Mouse (Mus musculus) ovary, postnatal 10 days (tissue): ENCODE data around the gene Scap.
"Not testable (repeated sequence)": the region's sequence is repeated elsewhere in the genome, so short reads cannot be mapped to it uniquely, and the experiment has no call there.

Experiments used
- DNase-seq: peaks from one replicate; pipeline ENCODE4 v3.0.0; 2022; ENCODE audit warnings: low spot score

Gene Scap

GRCm38 (mm10) chr9:110330913-110331312 lies 2.2 kb upstream of the Scap start:
- not testable (repeated sequence) for DNase-seq

GRCm38 (mm10) chr9:110333896-110334259 lies 790 bp downstream of the Scap start:
- DNase-seq, result no peak

- DNase-seq, result no peak
These were observed 1.8 kb downstream of the Scap start for GRCm38 (mm10) chr9:110334849-110335248.

- DNase-seq, result no peak
These were observed 7.1 kb downstream of the Scap start for GRCm38 (mm10) chr9:110340037-110340750.

- DNase-seq, result no peak
These were observed 8.9 kb downstream of the Scap start for GRCm38 (mm10) chr9:110342008-110342407.

GRCm38 (mm10) chr9:110343805-110344204 lies 10.7 kb downstream of the Scap start:
- DNase-seq, result no peak

- DNase-seq, result no peak
These were observed 12.1 kb downstream of the Scap start for GRCm38 (mm10) chr9:110345057-110345739.

- no peak for DNase-seq
These were observed 15.8 kb downstream of the Scap start for GRCm38 (mm10) chr9:110348899-110349298.

GRCm38 (mm10) chr9:110350188-110350587 lies 17.1 kb downstream of the Scap start:
- no peak for DNase-seq

GRCm38 (mm10) chr9:110350612-110351011 lies 17.5 kb downstream of the Scap start:
- DNase-seq, result no peak

- DNase-seq, result no peak
These were observed 18.3 kb downstream of the Scap start for GRCm38 (mm10) chr9:110351350-110351749.

GRCm38 (mm10) chr9:110351932-110352632 lies 19.0 kb downstream of the Scap start:
- DNase-seq, result no peak

GRCm38 (mm10) chr9:110358341-110358740 lies 25.3 kb downstream of the Scap start:
- DNase-seq, result no peak

- no peak for DNase-seq
These were observed 28.2 kb downstream of the Scap start for GRCm38 (mm10) chr9:110361299-110361698.

- no peak for DNase-seq
These were observed 29.2 kb downstream of the Scap start for GRCm38 (mm10) chr9:110362337-110362736.

GRCm38 (mm10) chr9:110366746-110367145 lies 33.7 kb downstream of the Scap start:
- no peak for DNase-seq

GRCm38 (mm10) chr9:110369860-110370259 lies 36.8 kb downstream of the Scap start:
- no peak for DNase-seq

- DNase-seq, result no peak
These were observed 40.8 kb downstream of the Scap start for GRCm38 (mm10) chr9:110373871-110374270.

- no peak for DNase-seq
These were observed 42.6 kb downstream of the Scap start for GRCm38 (mm10) chr9:110375668-110376067.

GRCm38 (mm10) chr9:110377655-110378054 lies 44.6 kb downstream of the Scap start:
- DNase-seq, result not testable (repeated sequence)

- no peak for DNase-seq
These were observed 46.3 kb downstream of the Scap start for GRCm38 (mm10) chr9:110379361-110379760.

- DNase-seq, result no peak
These were observed 47.6 kb downstream of the Scap start for GRCm38 (mm10) chr9:110380662-110381061.

GRCm38 (mm10) chr9:110381292-110381691 lies 48.2 kb downstream of the Scap start:
- no peak for DNase-seq
